Mouse (Mus musculus): ENCODE measurements around the gene Zp1. TPM values are rescaled to one million over a fixed set of nuclear protein-coding genes. Genes with fewer than 3 reads are reported as not detected.

Gene Zp1
- polyA plus RNA-seq, 1 experiment from 2014 or later, result 0.27 TPM

DNA sequence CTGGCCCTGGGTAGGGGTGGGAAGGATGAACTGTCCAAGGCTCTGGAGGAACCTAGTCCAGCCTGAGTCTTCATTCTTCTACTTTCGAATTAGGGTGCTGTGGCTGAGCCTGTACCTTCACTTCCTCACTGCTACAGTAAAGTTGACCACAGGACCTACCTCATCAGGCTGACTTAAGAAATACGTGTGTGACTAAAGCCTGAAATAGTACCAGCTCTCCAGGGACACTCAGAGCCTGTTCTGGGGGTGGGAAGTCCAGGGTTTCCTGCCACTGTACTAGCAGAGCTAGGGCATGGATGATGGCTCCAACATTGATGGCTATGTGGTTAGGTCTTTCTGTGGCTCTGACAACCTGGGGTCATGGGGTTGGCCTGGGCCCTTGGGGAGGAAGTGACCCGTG, 23.5 kb upstream of the Zp1 start:
- peaks cover 42% of the 10 kb centered on the region for H3K4me1 ChIP-seq (replicated peaks)
- H3K36me3 ChIP-seq, result peaks cover 32% of the 10 kb centered on the region
- H3K9ac ChIP-seq, result no peak overlapping the region
- no peaks in the 10 kb centered on the region for H3K27me3 ChIP-seq
- no peak for ATAC-seq (ENCODE audit: low FRiP score, low read depth)
- no peak overlapping the region for H3K4me2 ChIP-seq
- H3K4me3 ChIP-seq, result no peak overlapping the region
- no peak overlapping the region for H3K27ac ChIP-seq (replicated peaks)
- 87% methylated on average over 3 of the region's 3 CpGs for WGBS
- H3K9me3 ChIP-seq, result no peaks in the 10 kb centered on the region

DNA sequence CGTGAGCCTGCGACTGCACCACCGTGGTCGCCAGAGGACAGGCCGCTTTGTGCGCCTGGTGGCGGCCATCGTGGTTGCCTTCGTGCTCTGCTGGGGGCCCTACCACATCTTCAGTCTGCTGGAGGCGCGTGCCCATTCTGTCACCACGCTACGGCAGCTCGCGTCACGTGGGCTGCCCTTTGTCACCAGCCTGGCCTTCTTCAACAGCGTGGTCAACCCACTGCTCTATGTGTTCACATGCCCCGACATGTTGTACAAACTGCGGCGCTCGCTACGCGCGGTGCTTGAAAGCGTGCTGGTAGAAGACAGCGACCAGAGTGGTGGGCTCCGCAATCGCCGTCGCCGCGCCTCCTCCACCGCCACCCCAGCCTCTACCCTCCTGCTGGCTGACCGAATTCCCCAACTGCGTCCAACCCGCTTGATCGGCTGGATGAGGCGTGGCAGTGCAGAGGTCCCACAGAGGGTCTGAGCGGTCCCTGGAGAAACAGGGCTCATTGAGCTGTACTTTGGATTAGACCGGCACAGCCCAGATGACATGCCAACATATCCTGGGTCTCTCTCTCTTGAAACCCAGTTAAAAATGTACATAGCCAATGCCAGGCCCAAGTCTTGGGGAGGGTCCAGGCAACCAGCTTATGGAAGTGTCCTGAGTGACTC, 20.5 kb upstream of the Zp1 start:
- H3K9me3 ChIP-seq, result no peaks in the 10 kb centered on the region
- peaks cover 32% of the 10 kb centered on the region for H3K36me3 ChIP-seq
- peak overlapping the region; percentile 88 for H3K4me2 ChIP-seq
- WGBS, result 1% methylated on average over 40 of the region's 40 CpGs
- H3K4me1 ChIP-seq (replicated peaks), result peaks cover 17% of the 10 kb centered on the region
- peak; percentile 82 for ATAC-seq (ENCODE audit: low FRiP score, low read depth)
- peak overlapping the region; percentile 35 for H3K4me3 ChIP-seq
- H3K27ac ChIP-seq (replicated peaks), result peak overlapping the region; percentile 71
- peak overlapping the region; percentile 49 for H3K9ac ChIP-seq
- H3K27me3 ChIP-seq, result no peaks in the 10 kb centered on the region

DNA sequence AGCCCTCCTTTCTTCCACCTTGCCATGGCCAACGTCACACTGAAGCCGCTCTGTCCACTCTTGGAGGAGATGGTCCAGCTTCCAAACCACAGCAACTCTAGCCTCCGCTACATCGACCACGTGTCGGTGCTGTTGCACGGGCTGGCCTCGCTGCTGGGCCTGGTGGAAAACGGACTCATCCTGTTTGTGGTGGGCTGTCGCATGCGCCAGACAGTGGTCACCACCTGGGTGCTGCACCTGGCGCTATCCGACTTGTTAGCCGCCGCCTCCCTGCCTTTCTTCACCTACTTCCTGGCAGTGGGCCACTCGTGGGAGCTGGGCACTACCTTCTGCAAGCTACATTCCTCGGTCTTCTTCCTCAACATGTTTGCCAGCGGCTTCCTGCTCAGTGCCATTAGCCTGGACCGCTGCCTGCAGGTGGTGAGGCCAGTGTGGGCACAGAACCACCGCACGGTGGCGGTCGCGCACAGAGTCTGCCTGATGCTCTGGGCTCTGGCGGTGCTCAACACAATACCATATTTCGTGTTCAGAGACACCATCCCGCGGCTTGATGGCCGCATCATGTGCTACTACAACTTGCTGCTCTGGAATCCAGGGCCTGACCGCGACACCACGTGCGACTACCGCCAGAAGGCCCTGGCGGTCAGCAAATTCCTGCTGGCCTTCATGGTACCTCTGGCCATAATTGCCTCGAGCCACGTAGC, 19.8 kb upstream of the Zp1 start:
- peak overlapping the region; percentile 49 for H3K9ac ChIP-seq

DNA sequence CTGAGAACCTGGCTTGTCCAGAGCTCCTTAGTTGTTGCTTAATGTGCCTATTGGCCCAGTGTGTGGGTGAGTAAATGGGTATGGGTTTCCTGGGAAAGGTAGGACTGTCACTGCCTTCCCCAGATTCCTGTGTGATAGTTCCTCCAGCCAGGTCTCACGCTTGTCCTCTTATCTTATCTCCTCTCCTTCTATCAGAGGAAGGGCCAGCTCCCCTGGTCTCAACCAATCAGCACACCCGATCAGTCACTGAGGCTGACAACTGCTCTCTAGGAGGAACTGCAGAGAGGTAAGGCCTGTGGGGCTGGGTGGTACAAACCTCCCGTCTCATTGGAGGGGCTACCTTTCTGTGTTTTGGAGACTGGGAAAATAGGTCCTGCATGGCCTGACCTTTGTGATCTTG, 18.3 kb upstream of the Zp1 start:
- H3K36me3 ChIP-seq, result peaks cover 19% of the 10 kb centered on the region
- H3K9me3 ChIP-seq, result no peaks in the 10 kb centered on the region
- peaks cover 17% of the 10 kb centered on the region for H3K4me1 ChIP-seq (replicated peaks)
- ATAC-seq (ENCODE audit: low FRiP score, low read depth), result no peak
- H3K4me2 ChIP-seq, result no peak overlapping the region
- H3K27me3 ChIP-seq, result no peaks in the 10 kb centered on the region
- 68% methylated on average over 3 of the region's 3 CpGs for WGBS
- H3K9ac ChIP-seq, result no peak overlapping the region
- H3K27ac ChIP-seq (replicated peaks), result no peak overlapping the region
- H3K4me3 ChIP-seq, result no peak overlapping the region

More for the DNA sequence above, 19.8 kb upstream of the Zp1 start:
- H3K27me3 ChIP-seq, result no peaks in the 10 kb centered on the region
- no peaks in the 10 kb centered on the region for H3K9me3 ChIP-seq
- WGBS, result 17% methylated on average over 37 of the region's 37 CpGs
- peaks cover 32% of the 10 kb centered on the region for H3K36me3 ChIP-seq
- H3K4me3 ChIP-seq, result peak overlapping the region; percentile 35
- peak; percentile 92 for ATAC-seq (ENCODE audit: low FRiP score, low read depth)
- H3K27ac ChIP-seq (replicated peaks), result peak overlapping the region; percentile 71
- H3K4me2 ChIP-seq, result peak overlapping the region; percentile 88
- H3K4me1 ChIP-seq (replicated peaks), result peaks cover 17% of the 10 kb centered on the region

DNA sequence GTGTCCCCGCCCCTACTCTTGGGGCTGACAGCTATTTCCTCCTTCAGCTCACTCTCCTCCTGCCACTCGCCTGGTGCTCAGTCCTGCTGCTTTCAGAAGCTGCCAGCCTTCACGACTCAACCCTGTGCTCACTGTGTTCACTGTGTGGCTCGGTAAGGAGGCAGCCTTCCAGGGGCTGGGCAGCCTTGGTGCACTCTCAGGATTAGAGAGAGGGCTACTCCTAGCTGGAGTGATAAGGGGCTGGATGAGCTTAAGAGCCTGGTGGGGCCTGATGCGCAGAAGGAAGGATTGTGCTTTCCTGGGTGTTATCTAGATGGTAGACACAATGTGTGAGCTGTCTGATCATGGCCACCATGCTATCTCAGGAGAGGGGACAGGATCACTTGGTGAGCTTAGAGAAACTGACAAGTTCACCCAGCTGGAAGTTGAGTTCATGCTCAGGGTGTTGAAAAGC, 16.7 kb upstream of the Zp1 start, which contains the start of gene Ptgdr2:
Gene Ptgdr2, plus strand, starts transcription at position 51 of the 454 bp plus-strand sequence.
- H3K4me2 ChIP-seq, result no peak within 1 kb of the TSS
- WGBS, result 69% methylated on average over 5 of the region's 5 CpGs
- H3K9me3 ChIP-seq, result no peaks in the 10 kb centered on the region
- no peak within 1 kb of the TSS for H3K4me3 ChIP-seq
- H3K9ac ChIP-seq, result no peak within 1 kb of the TSS
- no peak within 1 kb of the TSS for H3K27ac ChIP-seq (replicated peaks)
- peaks cover 3% of the 10 kb centered on the region; the same call in 1 of the 2 replicates for H3K36me3 ChIP-seq
- no peak for ATAC-seq (ENCODE audit: low FRiP score, low read depth)
- peaks cover 17% of the 10 kb centered on the region for H3K4me1 ChIP-seq (replicated peaks)
- no peaks in the 10 kb centered on the region for H3K27me3 ChIP-seq

DNA sequence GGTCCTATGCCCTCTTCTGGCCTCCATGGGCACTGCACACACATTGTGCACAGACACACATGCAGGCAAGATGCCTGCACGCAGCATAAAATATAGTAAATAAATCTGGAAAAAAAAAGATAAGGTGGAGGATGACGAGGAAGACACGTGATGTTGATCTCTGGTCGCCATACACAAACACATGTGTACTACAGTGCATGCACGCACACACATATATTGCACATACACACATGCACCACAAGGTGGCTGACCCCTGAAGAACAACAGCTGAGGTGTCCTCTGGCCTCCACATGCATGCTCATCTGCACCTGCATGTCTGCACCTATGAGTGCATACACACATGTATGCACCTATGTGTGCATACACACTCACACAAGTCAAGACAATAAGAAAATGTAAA, 15.6 kb upstream of the Zp1 start:
- Histone ChIP-seq H3K36me3 (no peaks in the 10 kb centered on the region), H3K4me1 (replicated peaks) (peaks cover 11% of the 10 kb centered on the region), H3K27me3 (no peaks in the 10 kb centered on the region), H3K9ac (no peak overlapping the region), H3K27ac (replicated peaks) (no peak overlapping the region), H3K4me3 (no peak overlapping the region), H3K4me2 (no peak overlapping the region), H3K9me3 (no peaks in the 10 kb centered on the region)
- 90% methylated on average over 5 of the region's 5 CpGs for WGBS
- ATAC-seq (ENCODE audit: low FRiP score, low read depth), result no peak

DNA sequence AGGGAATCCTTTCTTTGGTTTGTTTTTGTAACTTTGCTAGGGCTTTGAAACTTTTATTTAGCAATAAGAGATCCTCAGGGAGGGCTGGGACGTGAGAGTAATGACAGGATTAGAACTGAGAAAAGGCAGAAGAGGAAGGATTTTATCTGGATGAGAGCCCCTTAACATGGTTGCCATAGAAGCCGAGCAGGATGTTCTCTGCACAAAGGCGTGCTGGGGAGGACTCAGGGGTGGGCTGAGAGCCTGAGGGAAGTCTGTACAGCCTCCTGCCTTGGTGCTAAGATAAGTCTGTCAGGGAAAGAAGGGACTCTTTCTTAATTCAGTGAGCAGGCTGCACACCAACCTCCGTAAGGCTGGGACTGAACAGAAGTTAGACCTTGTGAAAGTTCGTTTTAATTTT, 14.6 kb upstream of the Zp1 start:
- H3K36me3 ChIP-seq, result no peaks in the 10 kb centered on the region
- no peak overlapping the region for H3K27ac ChIP-seq (replicated peaks)
- no peaks in the 10 kb centered on the region for H3K9me3 ChIP-seq
- no peak overlapping the region for H3K9ac ChIP-seq
- no peak overlapping the region for H3K4me3 ChIP-seq
- no peaks in the 10 kb centered on the region for H3K27me3 ChIP-seq
- ATAC-seq (ENCODE audit: low FRiP score, low read depth), result no peak
- H3K4me2 ChIP-seq, result no peak overlapping the region
- 30% methylated on average over 5 of the region's 5 CpGs for WGBS
- peaks cover 1% of the 10 kb centered on the region; the same call in 1 of the 2 replicates for H3K4me1 ChIP-seq (replicated peaks)

DNA sequence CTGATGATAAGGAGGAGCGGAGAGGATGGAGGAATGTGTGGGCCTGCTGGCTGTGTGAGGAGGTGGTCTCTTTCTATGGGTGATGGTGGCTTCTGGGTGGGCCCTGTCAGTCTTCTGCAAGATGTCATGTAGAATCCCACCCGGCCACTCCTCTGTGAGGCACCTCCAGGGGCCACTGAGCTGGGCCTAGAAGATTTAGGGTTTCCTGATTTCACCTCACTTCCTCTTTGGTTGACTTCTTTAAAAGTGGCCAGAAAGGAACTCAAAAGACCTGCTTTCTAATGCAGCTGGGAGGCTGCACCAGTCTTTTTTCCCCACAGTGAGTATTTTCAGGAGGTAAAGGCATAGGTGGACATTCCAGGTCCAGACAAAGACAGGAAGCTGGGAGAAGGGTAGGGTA, 10.2 kb upstream of the Zp1 start:
- no peak for ATAC-seq (ENCODE audit: low FRiP score, low read depth)
- WGBS, result 96% methylated on average over 2 of the region's 2 CpGs
- Histone ChIP-seq H3K36me3 (no peaks in the 10 kb centered on the region), H3K9ac (no peak overlapping the region), H3K27ac (replicated peaks) (no peak overlapping the region), H3K4me3 (no peak overlapping the region), H3K27me3 (no peaks in the 10 kb centered on the region), H3K4me2 (no peak overlapping the region), H3K4me1 (replicated peaks) (no peaks in the 10 kb centered on the region), H3K9me3 (no peaks in the 10 kb centered on the region)

DNA sequence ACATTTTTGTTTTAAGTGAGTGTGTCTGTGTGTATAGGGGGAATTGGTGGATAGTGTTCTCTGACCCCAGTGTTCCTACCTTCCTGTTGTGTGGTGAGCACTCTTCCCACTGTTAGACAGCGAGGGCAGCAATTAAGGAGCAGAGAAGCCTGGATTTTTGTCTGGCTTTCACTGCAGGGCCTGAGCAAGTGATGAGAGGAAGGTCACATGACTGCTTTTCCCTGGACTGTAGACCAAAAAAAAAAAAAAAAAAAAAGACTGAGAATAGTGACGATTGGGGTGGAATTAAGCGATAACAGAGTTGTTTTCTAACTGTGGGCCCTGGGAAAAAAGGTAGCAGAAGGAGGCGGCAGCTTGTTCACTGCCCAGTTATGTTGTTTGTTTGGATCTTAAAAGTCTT, 6.2 kb upstream of the Zp1 start:
- H3K27me3 ChIP-seq, result no peaks in the 10 kb centered on the region
- no peaks in the 10 kb centered on the region for H3K9me3 ChIP-seq
- no peak overlapping the region for H3K4me3 ChIP-seq
- no peak for ATAC-seq (ENCODE audit: low FRiP score, low read depth)
- H3K36me3 ChIP-seq, result no peaks in the 10 kb centered on the region
- no peak overlapping the region for H3K4me2 ChIP-seq
- no peak overlapping the region for H3K9ac ChIP-seq
- no peaks in the 10 kb centered on the region for H3K4me1 ChIP-seq (replicated peaks)
- H3K27ac ChIP-seq (replicated peaks), result peak overlapping the region; percentile 39; the same call in 1 of the 2 replicates
- 32% methylated on average over 4 of the region's 4 CpGs for whole genome bisulfite sequencing

DNA sequence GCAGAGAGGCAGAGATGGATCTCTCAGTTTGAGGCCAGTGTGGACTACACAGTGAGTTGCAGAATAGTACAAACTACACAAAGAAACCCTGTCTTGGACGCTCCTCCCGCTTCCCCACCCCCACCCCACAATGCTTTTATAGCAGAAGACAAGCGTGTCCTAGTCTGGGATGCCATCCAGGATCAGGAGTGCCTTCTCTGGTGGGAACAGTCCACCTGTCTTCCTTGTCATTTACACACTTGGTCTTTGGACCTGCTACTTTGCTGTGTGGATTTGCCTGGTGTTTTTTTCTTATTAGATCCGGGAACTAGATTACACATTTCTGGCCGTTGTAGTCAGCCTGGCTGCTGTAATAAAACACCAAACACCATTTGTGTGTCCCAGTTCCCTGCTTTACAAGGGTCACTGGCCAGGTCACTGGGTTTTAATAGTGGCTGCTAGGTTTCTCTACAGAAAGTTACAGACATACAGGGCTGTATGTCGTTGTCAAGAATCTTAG, 5.7 kb upstream of the Zp1 start:
- peak; percentile 75; the same call in 1 of the 2 replicates for ATAC-seq (ENCODE audit: low FRiP score, low read depth)
- 12% methylated on average over 6 of the region's 6 CpGs for WGBS
- Histone ChIP-seq H3K27me3 (no peaks in the 10 kb centered on the region), H3K4me1 (replicated peaks) (no peaks in the 10 kb centered on the region), H3K4me2 (no peak overlapping the region), H3K27ac (replicated peaks) (peak overlapping the region; percentile 39; the same call in 1 of the 2 replicates), H3K9me3 (no peaks in the 10 kb centered on the region), H3K36me3 (no peaks in the 10 kb centered on the region), H3K9ac (no peak overlapping the region), H3K4me3 (no peak overlapping the region)

DNA sequence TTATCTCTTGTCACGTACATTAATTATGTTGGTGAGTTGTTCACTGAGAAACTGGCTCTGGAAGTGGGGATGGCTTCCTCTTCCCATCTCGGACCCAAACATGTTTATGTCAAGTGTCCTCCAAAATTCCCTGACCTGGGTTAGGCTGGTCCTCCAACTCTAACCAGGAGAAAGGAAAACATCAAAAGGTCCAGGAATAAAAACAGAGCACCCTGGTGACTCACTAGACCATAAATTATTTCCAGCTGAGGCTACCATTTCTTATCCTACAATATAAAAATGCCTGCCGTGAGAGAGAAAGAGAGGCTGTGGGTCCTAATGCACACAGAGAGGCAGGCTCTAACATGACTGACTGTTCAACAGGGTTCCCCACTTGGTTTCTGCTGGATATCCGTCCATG, 3.8 kb upstream of the Zp1 start:
- Histone ChIP-seq H3K27me3 (no peaks in the 10 kb centered on the region), H3K9ac (no peak overlapping the region), H3K4me3 (no peak overlapping the region), H3K36me3 (no peaks in the 10 kb centered on the region), H3K27ac (replicated peaks) (no peak overlapping the region), H3K9me3 (no peaks in the 10 kb centered on the region), H3K4me2 (no peak overlapping the region), H3K4me1 (replicated peaks) (no peaks in the 10 kb centered on the region)
- 69% methylated on average over 4 of the region's 4 CpGs for WGBS
- ATAC-seq (ENCODE audit: low FRiP score, low read depth), result no peak

DNA sequence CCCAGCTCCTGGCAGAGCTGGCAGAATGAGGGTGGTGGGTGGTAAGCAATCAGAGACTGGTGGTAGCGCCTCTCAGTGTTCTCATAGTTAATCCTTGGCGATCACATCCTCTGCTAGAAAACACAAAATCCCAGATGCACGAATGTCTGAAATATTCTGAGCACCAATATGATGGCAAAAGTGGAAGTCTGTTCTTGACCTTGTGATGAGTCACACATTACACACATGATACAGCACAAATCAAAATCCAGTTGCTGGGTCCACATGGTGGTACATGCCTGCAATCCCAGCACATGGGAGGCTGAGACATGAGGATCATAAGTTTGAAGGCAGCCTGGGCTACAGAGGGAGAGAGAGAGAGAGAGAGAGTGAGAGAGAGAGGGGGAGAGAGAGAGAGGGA, 626 bp upstream of the Zp1 start:
- Histone ChIP-seq H3K4me1 (replicated peaks) (0 out of 2 replicates have a peak, but pooled peaks cover 4% of the 10 kb centered on the region), H3K4me2 (no peak overlapping the region), H3K9ac (no peak overlapping the region), H3K9me3 (no peaks in the 10 kb centered on the region), H3K4me3 (no peak overlapping the region), H3K27ac (replicated peaks) (no peak overlapping the region), H3K27me3 (no peaks in the 10 kb centered on the region), H3K36me3 (no peaks in the 10 kb centered on the region)
- no peak for ATAC-seq (ENCODE audit: low FRiP score, low read depth)
- WGBS, result 82% methylated on average over 3 of the region's 3 CpGs

Measured in hindbrain, embryonic 15.5 days (tissue).